Mouse (Mus musculus) olfactory bulb, adult 2 months (tissue): Measurements from ENCODE around the gene Ppp1cc.

Experiments
- CTCF ChIP-seq: fragments of 200-500 bp; IDR thresholded peaks from 2 replicates; pipeline ENCODE4 v1.5.1; 2012; ENCODE audit warnings: low read depth, mild to moderate bottlenecking, low read length, moderate library complexity; ENCODE audit not compliant: insufficient read depth
- POLR2A ChIP-seq: fragments of 200-500 bp; IDR thresholded peaks from 2 replicates; pipeline ENCODE4 v1.6.1; 2012; ENCODE audit warnings: mild to moderate bottlenecking, low read depth, low read length, moderate library complexity; ENCODE audit not compliant: insufficient read depth

DNA sequence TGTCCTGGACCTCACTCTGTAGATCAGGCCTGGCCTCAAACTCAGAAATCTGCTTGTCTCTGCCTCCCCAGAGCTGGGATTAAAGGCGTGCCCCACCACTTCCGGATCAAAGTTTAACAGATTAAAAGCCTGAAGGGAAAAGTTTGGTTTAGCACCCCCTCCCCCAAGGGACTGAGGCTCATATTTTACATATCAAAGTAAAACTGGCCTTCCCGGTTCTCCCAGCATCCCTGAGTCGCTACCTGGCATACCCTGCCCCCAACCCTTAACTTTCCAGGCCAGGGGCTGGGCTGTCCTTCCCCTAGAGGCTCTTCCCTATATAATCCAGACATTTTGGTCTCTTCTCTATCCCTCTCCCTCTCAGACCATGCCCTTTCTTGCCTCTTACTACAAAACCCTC lies 8.8 kb upstream of the Ppp1cc start:
- TF ChIP-seq CTCF, result no peak
- TF ChIP-seq POLR2A, result no peak
